Mouse (Mus musculus) liver, adult 2 months (tissue): ENCODE data around the gene Tmem204.

Experiments
- CTCF ChIP-seq: fragments of 200-500 bp; IDR thresholded peaks from 2 replicates; pipeline ENCODE4 v1.5.1; 2011; ENCODE audit warnings: low read depth, low read length, control low read depth
- POLR2A ChIP-seq: fragments of 200-500 bp; IDR thresholded peaks from 2 replicates; pipeline ENCODE4 v1.6.1; 2011; ENCODE audit warnings: low read length, control low read depth; ENCODE audit not compliant: insufficient read depth; ENCODE audit errors: extremely low read depth

- 0 out of 2 replicates have a peak, but pooled peaks have one; percentile 12 for TF ChIP-seq CTCF
- TF ChIP-seq POLR2A, result 0 out of 2 replicates have a peak, but pooled peaks have one; percentile 19
Observed at GRCm38 (mm10) chr17:25082081-25082847, 1.1 kb downstream of the Tmem204 start.
